Mouse (Mus musculus): Measurements from ENCODE around the gene Camsap3. TPM values are rescaled to one million over a fixed set of nuclear protein-coding genes. Genes with fewer than 3 reads are reported as not detected.

Gene Camsap3
- polyA plus RNA-seq (2012; fragmentation: generic; extraction: Trizol), result 0.19 TPM
- long read RNA-seq, experiment 1, result 0 reads
- long read RNA-seq, experiment 2, partial matches to known transcripts, result 1 of 1 reads
- long read RNA-seq, experiment 2, other reads (novel, unspliced or antisense), result 0 of 1 reads

DNA sequence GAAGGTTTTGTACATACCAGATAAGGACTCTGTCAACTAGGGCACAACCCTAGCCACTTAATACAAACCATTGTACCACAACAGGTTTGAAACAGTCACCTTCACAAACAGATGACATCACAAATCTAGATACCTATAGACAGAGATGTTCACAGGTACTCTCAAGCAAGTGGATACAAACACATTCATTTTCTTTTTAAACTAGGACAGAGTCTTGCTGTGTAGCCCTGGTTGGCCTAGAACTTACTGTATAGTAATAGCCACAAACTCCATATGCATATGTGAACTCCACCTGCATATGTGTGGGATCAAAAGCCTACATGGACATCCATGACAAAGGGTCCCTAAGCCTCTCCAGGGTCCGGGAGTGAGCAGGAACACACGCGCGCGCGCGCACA lies at the start of gene Camsap3:
Gene Camsap3 (plus strand): TSS at position 301 of the 398 bp plus-strand sequence.
- Histone ChIP-seq H3K4me3 (ENCODE audit: insufficient read depth, poor library complexity, severe bottlenecking) (no peak within 1 kb of the TSS), H3K79me2 (ENCODE audit: control insufficient read depth, insufficient read depth) (no peaks in the 10 kb centered on the region), H3ac (ENCODE audit: control insufficient read depth, insufficient read length, low read depth) (no peak within 1 kb of the TSS)

GRCm38 (mm10) chr8:3537666-3538065 lies 49.4 kb upstream of the Camsap3 start:
- no peaks in the 10 kb centered on the region for H3K27me3 ChIP-seq (ENCODE audit: control insufficient read depth, insufficient read depth, insufficient read length)
- H3K4me3 ChIP-seq (ENCODE audit: insufficient read depth, poor library complexity, severe bottlenecking), result no peak overlapping the region
- TF ChIP-seq FOSL1 (IDR thresholded peaks at IDR 0.05; ENCODE audit: insufficient read depth, low read length, poor library complexity, severe bottlenecking) (no peak), MAX (IDR thresholded peaks at IDR 0.05) (no peak), USF1 (IDR thresholded peaks at IDR 0.05; ENCODE audit: low read depth) (no peak), CEBPB (IDR thresholded peaks at IDR 0.05; ENCODE audit: low read depth) (no peak)
- H3ac ChIP-seq (ENCODE audit: control insufficient read depth, insufficient read length, low read depth), result no peak overlapping the region
- H3K79me2 ChIP-seq (ENCODE audit: control insufficient read depth, insufficient read depth), result no peaks in the 10 kb centered on the region
- no peaks in the 10 kb centered on the region for H3K79me3 ChIP-seq (ENCODE audit: low read depth)
- H3K36me3 ChIP-seq (ENCODE audit: control insufficient read depth, insufficient read depth), result peaks cover 12% of the 10 kb centered on the region

More for the DNA sequence above, at the start of gene Camsap3:
- Histone ChIP-seq H3K36me3 (ENCODE audit: control insufficient read depth, insufficient read depth) (no peaks in the 10 kb centered on the region), H3K79me3 (ENCODE audit: low read depth) (no peaks in the 10 kb centered on the region), H3K27me3 (ENCODE audit: control insufficient read depth, insufficient read depth, insufficient read length) (peaks cover 18% of the 10 kb centered on the region)
- TF ChIP-seq MAX (IDR thresholded peaks at IDR 0.05) (no peak), FOSL1 (IDR thresholded peaks at IDR 0.05; ENCODE audit: insufficient read depth, low read length, poor library complexity, severe bottlenecking) (no peak), MYOD1 (IDR thresholded peaks at IDR 0.05; ENCODE audit: control insufficient read depth, insufficient read length, low read depth) (no peak), MYOG (IDR thresholded peaks at IDR 0.05; ENCODE audit: control insufficient read depth, extremely low read depth, insufficient read length) (no peak), CEBPB (IDR thresholded peaks at IDR 0.05; ENCODE audit: low read depth) (no peak), CTCF (IDR thresholded peaks at IDR 0.05; ENCODE audit: control insufficient read depth, insufficient read depth, insufficient read length) (no peak), USF1 (IDR thresholded peaks at IDR 0.05; ENCODE audit: low read depth) (no peak)

- peaks cover 21% of the 10 kb centered on the region for H3K36me3 ChIP-seq (ENCODE audit: control insufficient read depth, insufficient read depth)
- no peaks in the 10 kb centered on the region for H3K79me2 ChIP-seq (ENCODE audit: control insufficient read depth, insufficient read depth)
- TF ChIP-seq MAX (IDR thresholded peaks at IDR 0.05) (no peak), MYOG (IDR thresholded peaks at IDR 0.05; ENCODE audit: control insufficient read depth, extremely low read depth, insufficient read length) (no peak), FOSL1 (IDR thresholded peaks at IDR 0.05; ENCODE audit: insufficient read depth, low read length, poor library complexity, severe bottlenecking) (no peak), CEBPB (IDR thresholded peaks at IDR 0.05; ENCODE audit: low read depth) (no peak), USF1 (IDR thresholded peaks at IDR 0.05; ENCODE audit: low read depth) (no peak)
Measured at GRCm38 (mm10) chr8:3539146-3539545, 47.9 kb upstream of the Camsap3 start.

GRCm38 (mm10) chr8:3540076-3540475 lies 47.0 kb upstream of the Camsap3 start:
- no peaks in the 10 kb centered on the region for H3K79me3 ChIP-seq (ENCODE audit: low read depth)
- no peaks in the 10 kb centered on the region for H3K27me3 ChIP-seq (ENCODE audit: control insufficient read depth, insufficient read depth, insufficient read length)
- TF ChIP-seq FOSL1 (IDR thresholded peaks at IDR 0.05; ENCODE audit: insufficient read depth, low read length, poor library complexity, severe bottlenecking), result no peak
- TF ChIP-seq MAX (IDR thresholded peaks at IDR 0.05), result no peak
- no peak for TF ChIP-seq CTCF (IDR thresholded peaks at IDR 0.05; ENCODE audit: control insufficient read depth, insufficient read depth, insufficient read length)
- no peak for TF ChIP-seq USF1 (IDR thresholded peaks at IDR 0.05; ENCODE audit: low read depth)
- TF ChIP-seq CEBPB (IDR thresholded peaks at IDR 0.05; ENCODE audit: low read depth), result no peak
- no peak for TF ChIP-seq MYOD1 (IDR thresholded peaks at IDR 0.05; ENCODE audit: control insufficient read depth, insufficient read length, low read depth)
- no peak for TF ChIP-seq MYOG (IDR thresholded peaks at IDR 0.05; ENCODE audit: control insufficient read depth, extremely low read depth, insufficient read length)
- H3ac ChIP-seq (ENCODE audit: control insufficient read depth, insufficient read length, low read depth), result no peak overlapping the region
- H3K79me2 ChIP-seq (ENCODE audit: control insufficient read depth, insufficient read depth), result no peaks in the 10 kb centered on the region
- H3K4me3 ChIP-seq (ENCODE audit: insufficient read depth, poor library complexity, severe bottlenecking), result no peak overlapping the region
- peaks cover 22% of the 10 kb centered on the region for H3K36me3 ChIP-seq (ENCODE audit: control insufficient read depth, insufficient read depth)

More at GRCm38 (mm10) chr8:3539146-3539545, 47.9 kb upstream of the Camsap3 start:
- H3K27me3 ChIP-seq (ENCODE audit: control insufficient read depth, insufficient read depth, insufficient read length), result no peaks in the 10 kb centered on the region
- no peaks in the 10 kb centered on the region for H3K79me3 ChIP-seq (ENCODE audit: low read depth)
- H3ac ChIP-seq (ENCODE audit: control insufficient read depth, insufficient read length, low read depth), result no peak overlapping the region
- no peak overlapping the region for H3K4me3 ChIP-seq (ENCODE audit: insufficient read depth, poor library complexity, severe bottlenecking)

DNA sequence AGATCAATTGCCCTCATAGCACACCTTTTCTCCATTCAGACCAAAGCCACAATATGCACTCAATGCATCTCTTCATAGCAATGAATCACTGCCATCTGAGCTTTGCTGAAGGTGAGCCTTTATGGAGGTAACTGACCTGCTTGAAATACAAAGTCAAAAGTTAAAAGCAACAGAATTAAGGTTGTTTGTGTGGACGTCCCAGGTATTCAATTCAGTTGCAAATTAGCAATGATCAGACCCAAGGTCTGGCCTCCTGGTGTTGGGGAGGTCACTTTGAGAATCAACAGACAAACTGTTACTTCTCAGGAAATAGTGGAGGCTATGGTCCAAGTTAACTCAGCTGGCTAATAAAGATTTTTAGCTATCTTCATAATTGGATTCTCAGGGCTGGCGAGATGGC lies 40.6 kb upstream of the Camsap3 start:
- H3K4me3 ChIP-seq (ENCODE audit: insufficient read depth, poor library complexity, severe bottlenecking), result no peak overlapping the region
- peaks cover 9% of the 10 kb centered on the region for H3K36me3 ChIP-seq (ENCODE audit: control insufficient read depth, insufficient read depth)
- H3K79me3 ChIP-seq (ENCODE audit: low read depth), result no peaks in the 10 kb centered on the region
- no peaks in the 10 kb centered on the region for H3K27me3 ChIP-seq (ENCODE audit: control insufficient read depth, insufficient read depth, insufficient read length)
- TF ChIP-seq CTCF (IDR thresholded peaks at IDR 0.05; ENCODE audit: control insufficient read depth, insufficient read depth, insufficient read length) (no peak), MYOD1 (IDR thresholded peaks at IDR 0.05; ENCODE audit: control insufficient read depth, insufficient read length, low read depth) (no peak), CEBPB (IDR thresholded peaks at IDR 0.05; ENCODE audit: low read depth) (no peak), FOSL1 (IDR thresholded peaks at IDR 0.05; ENCODE audit: insufficient read depth, low read length, poor library complexity, severe bottlenecking) (no peak), MYOG (IDR thresholded peaks at IDR 0.05; ENCODE audit: control insufficient read depth, extremely low read depth, insufficient read length) (no peak), USF1 (IDR thresholded peaks at IDR 0.05; ENCODE audit: low read depth) (no peak)
- H3K79me2 ChIP-seq (ENCODE audit: control insufficient read depth, insufficient read depth), result no peaks in the 10 kb centered on the region
- H3ac ChIP-seq (ENCODE audit: control insufficient read depth, insufficient read length, low read depth), result no peak overlapping the region

DNA sequence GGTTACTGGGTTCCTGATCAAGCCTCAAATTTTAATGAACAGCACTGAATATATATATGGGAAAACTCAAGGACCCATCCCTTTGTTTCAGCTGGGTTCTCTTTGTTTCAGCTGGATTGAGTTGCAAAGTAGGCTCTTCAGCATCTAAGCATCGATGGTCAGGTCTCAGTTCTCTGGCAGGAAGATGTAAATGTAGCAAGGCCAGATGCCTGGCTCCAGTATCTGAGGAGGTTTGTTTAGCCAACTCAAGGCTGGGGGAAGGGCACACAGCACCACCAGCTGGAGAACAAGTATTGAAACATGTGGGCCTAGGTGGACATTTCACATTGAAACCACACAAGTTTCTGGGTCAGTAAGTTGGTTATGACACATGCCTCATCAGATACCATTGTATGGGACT lies 34.9 kb upstream of the Camsap3 start:
- no peak overlapping the region for H3K4me3 ChIP-seq (ENCODE audit: insufficient read depth, poor library complexity, severe bottlenecking)
- H3K36me3 ChIP-seq (ENCODE audit: control insufficient read depth, insufficient read depth), result no peaks in the 10 kb centered on the region
- H3K79me3 ChIP-seq (ENCODE audit: low read depth), result no peaks in the 10 kb centered on the region
- no peaks in the 10 kb centered on the region for H3K27me3 ChIP-seq (ENCODE audit: control insufficient read depth, insufficient read depth, insufficient read length)
- H3ac ChIP-seq (ENCODE audit: control insufficient read depth, insufficient read length, low read depth), result no peak overlapping the region
- H3K79me2 ChIP-seq (ENCODE audit: control insufficient read depth, insufficient read depth), result no peaks in the 10 kb centered on the region
- TF ChIP-seq CEBPB (IDR thresholded peaks at IDR 0.05; ENCODE audit: low read depth) (no peak), MYOG (IDR thresholded peaks at IDR 0.05; ENCODE audit: control insufficient read depth, extremely low read depth, insufficient read length) (no peak), USF1 (IDR thresholded peaks at IDR 0.05; ENCODE audit: low read depth) (no peak), MAX (IDR thresholded peaks at IDR 0.05) (no peak), MYOD1 (IDR thresholded peaks at IDR 0.05; ENCODE audit: control insufficient read depth, insufficient read length, low read depth) (no peak), CTCF (IDR thresholded peaks at IDR 0.05; ENCODE audit: control insufficient read depth, insufficient read depth, insufficient read length) (no peak), FOSL1 (IDR thresholded peaks at IDR 0.05; ENCODE audit: insufficient read depth, low read length, poor library complexity, severe bottlenecking) (no peak)
